ENCODE assay signal across 14 mouse cellular contexts in the genomic region with DNA sequence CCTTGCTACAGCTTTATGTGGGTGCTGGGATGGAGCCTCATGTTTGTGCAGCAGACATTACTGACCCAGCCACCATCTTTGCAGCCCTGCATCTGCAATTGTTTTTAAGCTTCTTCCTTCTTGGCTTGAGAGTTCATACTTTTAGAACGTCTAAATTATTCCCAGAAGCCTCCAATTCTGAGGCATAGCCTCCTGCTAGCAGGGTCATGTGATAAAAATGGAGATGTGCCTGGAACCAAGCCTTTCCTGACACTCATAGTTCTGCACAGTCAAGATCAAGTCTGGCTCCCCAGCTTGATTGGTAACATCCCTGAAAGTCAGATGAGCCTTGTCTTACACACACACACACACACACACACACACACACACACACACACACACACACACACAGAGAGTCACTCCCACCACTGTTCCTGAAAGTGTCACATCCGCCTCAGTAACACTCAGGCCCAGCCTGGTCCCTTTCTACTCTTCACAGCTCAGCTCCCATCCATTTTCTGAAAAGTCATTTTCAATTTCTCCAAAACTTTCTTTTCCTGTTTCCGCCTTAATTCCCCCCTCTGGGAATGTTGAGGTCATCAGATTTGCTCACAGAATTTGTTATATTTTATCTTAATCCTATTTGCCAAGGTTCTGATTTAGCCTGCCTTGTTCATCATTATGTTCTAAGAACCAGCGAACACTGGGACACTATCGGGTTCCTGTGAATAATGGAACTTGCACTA.
DNase-seq lines count a peak whose midpoint lies in the region; ATAC-seq and TF ChIP-seq lines count a peak whose summit lies in the region.
"Had no signal": no experiment of that assay in that cellular context is flagged by ENCODE, and none has a peak within 500 bp of the region (broad histone marks: within the 10 kb centered on the region; RNA-seq: fewer than 3 reads in every experiment).

No protein-coding gene starts in this region.

- no peak overlapping the region for H3K27ac ChIP-seq in forebrain, postnatal 0 days (ENCODE audit: low read depth, low read length)
- H3K27ac ChIP-seq in forebrain, embryonic 15.5 days (replicated peaks) = no peak overlapping the region
- peak overlapping the region; percentile 57; the same call in 1 of the 2 replicates for H3K27ac ChIP-seq in left cerebral cortex, adult 2 months
- peak overlapping the region; percentile 34; the same call in 1 of the 2 replicates for H3K27ac ChIP-seq in embryonic facial prominence, embryonic 14.5 days (replicated peaks; ENCODE audit: low read depth, low read length)
- H3K27ac ChIP-seq: kidney, postnatal 0 days; midbrain, embryonic 13.5 days had no signal

- H3K9ac ChIP-seq in forebrain, postnatal 0 days = no peak overlapping the region
- no peak overlapping the region for H3K9ac ChIP-seq in forebrain, embryonic 15.5 days (replicated peaks)
- H3K9ac ChIP-seq in embryonic facial prominence, embryonic 14.5 days (ENCODE audit: low read depth, low read length) = no peak overlapping the region
- H3K9ac ChIP-seq: liver, postnatal 0 days; midbrain, embryonic 13.5 days had no signal

- H3K4me2 ChIP-seq in forebrain, postnatal 0 days (ENCODE audit: low read depth) = no peak overlapping the region
- H3K4me2 ChIP-seq in forebrain, embryonic 15.5 days (replicated peaks) = no peak overlapping the region
- H3K4me2 ChIP-seq in embryonic facial prominence, embryonic 14.5 days (ENCODE audit: low read depth, low read length) = no peak overlapping the region
- H3K4me2 ChIP-seq: midbrain, embryonic 13.5 days had no signal

- DNase-seq in forebrain, postnatal 0 days = no peak
- no peak for DNase-seq in left cerebral cortex, adult 2 months (ENCODE audit: extremely low spot score in 1 of 2, low spot score in 2 of 2)
- no peak for DNase-seq in left cerebral cortex, adult 9 months (ENCODE audit: low spot score in 2 of 2)
- peak; percentile 62 for DNase-seq in embryonic facial prominence, embryonic 14.5 days (ENCODE audit: low spot score)
- peak; percentile 41 for DNase-seq in lung, postnatal 36 days
- no peak for DNase-seq in liver
- DNase-seq in cerebellum, postnatal 14 days = no peak
- DNase-seq: liver, postnatal 0 days; thymus, postnatal 4 days had no signal

- H3K4me3 ChIP-seq in forebrain, postnatal 0 days (ENCODE audit: low read depth, low read length) = no peak overlapping the region
- no peak overlapping the region for H3K4me3 ChIP-seq in forebrain, embryonic 15.5 days
- H3K4me3 ChIP-seq in left cerebral cortex, adult 2 months = no peak overlapping the region
- no peak overlapping the region for H3K4me3 ChIP-seq in embryonic facial prominence, embryonic 14.5 days (ENCODE audit: low read depth, low read length)
- H3K4me3 ChIP-seq: erythroblast, embryonic 14.5 days; midbrain, embryonic 13.5 days had no signal

- H3K9me3 ChIP-seq in forebrain, postnatal 0 days (ENCODE audit: low read length) = no peaks in the 10 kb centered on the region
- H3K9me3 ChIP-seq in forebrain, embryonic 15.5 days = no peaks in the 10 kb centered on the region
- no peaks in the 10 kb centered on the region for H3K9me3 ChIP-seq in embryonic facial prominence, embryonic 14.5 days (ENCODE audit: control insufficient read depth, low read length)

- ATAC-seq in forebrain, postnatal 0 days = 0 out of 2 replicates have a peak, but pooled peaks have one; percentile 32
- no peak for ATAC-seq in forebrain, embryonic 15.5 days (replicated peaks)
- ATAC-seq in embryonic facial prominence, embryonic 14.5 days (ENCODE audit: low read depth) = no peak
- ATAC-seq: activated CD4-positive, CD25-positive, alpha-beta regulatory T cell, adult 4 months; liver, postnatal 0 days; midbrain, embryonic 13.5 days had no signal

- H3K4me1 ChIP-seq in forebrain, postnatal 0 days (ENCODE audit: insufficient read depth) = no peaks in the 10 kb centered on the region
- H3K4me1 ChIP-seq in forebrain, embryonic 15.5 days = peaks cover 30% of the 10 kb centered on the region
- H3K4me1 ChIP-seq in embryonic facial prominence, embryonic 14.5 days (ENCODE audit: control insufficient read depth, insufficient read depth, low read length) = peaks cover 30% of the 10 kb centered on the region

- no peak for TF ChIP-seq CTCF in forebrain, postnatal 0 days (IDR thresholded peaks at IDR 0.05; ENCODE audit: low read depth)
- TF ChIP-seq CTCF in left cerebral cortex, adult 2 months (IDR thresholded peaks at IDR 0.05) = no peak

- no peaks in the 10 kb centered on the region for H3K27me3 ChIP-seq in forebrain, postnatal 0 days (ENCODE audit: insufficient read depth, low read length)
- no peaks in the 10 kb centered on the region for H3K27me3 ChIP-seq in forebrain, embryonic 15.5 days
- H3K27me3 ChIP-seq in embryonic facial prominence, embryonic 14.5 days (replicated peaks; ENCODE audit: control insufficient read depth, insufficient read depth, low read length) = no peaks in the 10 kb centered on the region
- H3K27me3 ChIP-seq: midbrain, embryonic 13.5 days had no signal

- H3K36me3 ChIP-seq in forebrain, postnatal 0 days (ENCODE audit: insufficient read depth) = peaks cover 12% of the 10 kb centered on the region
- 0 out of 2 replicates have a peak, but pooled peaks cover 3% of the 10 kb centered on the region for H3K36me3 ChIP-seq in forebrain, embryonic 15.5 days
- peaks cover 15% of the 10 kb centered on the region for H3K36me3 ChIP-seq in embryonic facial prominence, embryonic 14.5 days (ENCODE audit: control insufficient read depth, insufficient read depth, low read length)

- intact Hi-C loops in left cerebral cortex, adult 2 months (cut with DNase I) = loop anchor here (5.0 kb wide), 1 partner anchor 235 kb away; no protein-coding TSS in a partner anchor

- WGBS in forebrain, postnatal 0 days = 45% methylated on average over 5 of the region's 5 CpGs
- 40% methylated on average over 5 of the region's 5 CpGs for WGBS in forebrain, embryonic 15.5 days
- 51% methylated on average over 5 of the region's 5 CpGs for WGBS in embryonic facial prominence, embryonic 14.5 days

Comparison
In these comparisons a context has a peak if more than half of its experiments do, and no peak if none do; other contexts are left out.
1. DNase-seq: peak in embryonic facial prominence, embryonic 14.5 days (single experiment) and lung, postnatal 36 days (single experiment); none in forebrain, postnatal 0 days (single experiment), left cerebral cortex, adult 2 months (0 of 2), left cerebral cortex, adult 9 months (0 of 2), liver (single experiment) and cerebellum, postnatal 14 days (0 of 2).
2. H3K27ac ChIP-seq: peak in left cerebral cortex, adult 2 months (single experiment) and embryonic facial prominence, embryonic 14.5 days (single experiment); none in forebrain, postnatal 0 days (single experiment) and forebrain, embryonic 15.5 days (single experiment).